Mouse (Mus musculus) effector memory CD4-positive, alpha-beta T cell, adult 7 months (primary cell): ENCODE measurements around the gene Adam26b. TPM values are rescaled to one million over a fixed set of nuclear protein-coding genes. Genes with fewer than 3 reads are reported as not detected.

Source experiments
- polyA plus RNA-seq: library from polyadenylated mRNA; unstranded; fragments of 100-300 nt; shearing (Covaris generic); gene quantifications from one replicate; pipeline ENCODE4 v1.2.1, GENCODE M21; 2017

Gene Adam26b
- not detected for polyA plus RNA-seq

DNA sequence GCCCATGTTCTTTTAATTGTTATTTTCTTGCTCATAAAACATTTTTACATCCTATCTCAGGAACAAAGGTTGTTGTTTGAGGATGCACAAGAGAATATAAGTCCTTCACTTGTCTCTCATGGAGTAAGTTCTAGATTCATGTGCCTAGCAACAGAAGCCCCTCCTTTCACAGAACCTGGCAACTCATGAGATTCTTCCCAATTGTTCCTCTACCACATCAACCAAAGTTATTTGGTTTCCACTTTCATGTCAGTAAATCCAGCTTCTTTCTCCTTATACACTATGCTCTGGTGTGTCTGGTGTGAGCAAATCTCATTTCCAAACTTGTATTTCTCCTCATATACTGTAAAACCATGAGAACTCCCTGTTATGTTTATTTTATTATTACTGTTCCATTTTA, at the start of gene Adam26b:
TSS of gene Adam26b (minus strand) at position 101 of the 400 bp plus-strand sequence.

DNA sequence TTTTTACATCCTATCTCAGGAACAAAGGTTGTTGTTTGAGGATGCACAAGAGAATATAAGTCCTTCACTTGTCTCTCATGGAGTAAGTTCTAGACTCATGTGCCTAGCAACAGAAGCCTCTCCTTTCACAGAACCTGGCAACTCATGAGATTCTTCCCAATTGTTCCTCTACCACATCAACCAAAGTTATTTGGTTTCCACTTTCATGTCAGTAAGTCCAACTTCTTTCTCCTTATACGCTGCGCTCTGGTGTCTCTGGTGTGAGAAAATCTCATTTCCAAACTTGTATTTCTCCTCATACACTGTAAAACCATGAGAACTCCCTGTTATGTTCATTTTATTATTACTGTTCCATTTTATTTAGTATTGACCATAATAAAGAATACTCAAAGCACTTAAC, 48.7 kb upstream of the Adam26b start, which contains the start of gene Adam26a:
TSS of gene Adam26a (minus strand) at position 101 of the 400 bp plus-strand sequence.

Other genes starting within 250 kb of the Adam26b start
- not detected for gene Zfp42, start 221.1 kb downstream of the Adam26b start, polyA plus RNA-seq
- not detected for gene Adam26a, start 48.6 kb upstream of the Adam26b start, polyA plus RNA-seq
- gene Gm5346, start 99.2 kb upstream of the Adam26b start, polyA plus RNA-seq = not detected
- gene Adam34, start 181.9 kb upstream of the Adam26b start, polyA plus RNA-seq = 0.22 TPM